Mouse (Mus musculus): ENCODE results near the gene Itpkc.

The Itpkc gene

GRCm38 (mm10) chr7:27163450-27163805 lies 65.0 kb downstream of the Itpkc start:
- no peak for DNase-seq

- no peak for DNase-seq
Observed at GRCm38 (mm10) chr7:27162780-27163449, 65.5 kb downstream of the Itpkc start.

- no peak for DNase-seq
Observed at GRCm38 (mm10) chr7:27161744-27162143, 66.7 kb downstream of the Itpkc start.

GRCm38 (mm10) chr7:27160921-27161320 lies 67.5 kb downstream of the Itpkc start:
- no peak for DNase-seq

GRCm38 (mm10) chr7:27159882-27160281 lies 68.6 kb downstream of the Itpkc start:
- peak; percentile 88 for DNase-seq

- no peak for DNase-seq
Observed at GRCm38 (mm10) chr7:27159256-27159655, 69.2 kb downstream of the Itpkc start.

GRCm38 (mm10) chr7:27158171-27158570 lies 70.3 kb downstream of the Itpkc start:
- no peak for DNase-seq
